Mouse (Mus musculus) liver, embryonic 14.5 days (tissue): ENCODE data around the gene Golga4. TPM values are rescaled to one million over a fixed set of nuclear protein-coding genes. Genes with fewer than 3 reads are reported as not detected.

Experiments used
- ATAC-seq: fragments of 200-750 bp; cut with Nextera tagmentation; 2 replicates; pipeline ENCODE4 v1.8.0; 2017; ENCODE audit warnings: moderate number of reproducible peaks, mild to moderate bottlenecking, moderate library complexity; ENCODE audit not compliant: insufficient read depth
- DNase-seq, 3 experiments: peaks; one replicate each; pipeline ENCODE4 v3.0.0-alpha.2; 2012 to 2013; ENCODE audit warnings: low read depth in 3 of 3, low spot score in 3 of 3
- H3K27ac ChIP-seq: fragments of 300-500 bp; sonication (generic); 2 replicates; pipeline ENCODE4 v1.5.1; 2014; ENCODE audit warnings: moderate library complexity, mild to moderate bottlenecking, control low read depth, inconsistent platforms
- H3K27me3 ChIP-seq: fragments of 300-500 bp; sonication (generic); 2 replicates; pipeline ENCODE4 v1.6.1; 2014; ENCODE audit warnings: mild to moderate bottlenecking, low read length, moderate library complexity; ENCODE audit not compliant: control insufficient read depth, insufficient read depth
- H3K36me3 ChIP-seq: fragments of 300-500 bp; sonication (generic); replicated peaks from 2 replicates; pipeline ENCODE4 v1.6.1; 2014; ENCODE audit warnings: low read depth; ENCODE audit not compliant: control insufficient read depth, insufficient read depth
- H3K4me1 ChIP-seq, 2 experiments: fragments of 200-500 bp in 1 of 2; fragments of 300-500 bp in 1 of 2; sonication (generic) in 1 of 2; replicated peaks; 2 replicates each; pipeline ENCODE4 v1.6.1; 2012 to 2014; ENCODE audit warnings: antibody characterized with exemption in 1 of 2, inconsistent platforms in 1 of 2, low read length in 1 of 2; ENCODE audit not compliant: control insufficient read depth in 2 of 2, insufficient read depth in 2 of 2
- H3K4me2 ChIP-seq: fragments of 300-500 bp; sonication (generic); 2 replicates; pipeline ENCODE4 v1.6.1; 2014; ENCODE audit warnings: low read depth, mild to moderate bottlenecking, control low read depth, moderate library complexity
- H3K4me3 ChIP-seq, 2 experiments: fragments of 200-500 bp in 1 of 2; fragments of 300-500 bp in 1 of 2; sonication (generic) in 1 of 2; 2 replicates each; pipeline ENCODE4 v1.5.1; 2012 to 2014; ENCODE audit warnings: low read depth in 2 of 2, low read length in 2 of 2, mild to moderate bottlenecking in 2 of 2, control low read depth in 1 of 2, inconsistent platforms in 1 of 2, moderate library complexity in 1 of 2; ENCODE audit not compliant: insufficient read depth in 1 of 2
- H3K9ac ChIP-seq: fragments of 300-500 bp; sonication (generic); replicated peaks from 2 replicates; pipeline ENCODE4 v1.6.1; 2014; ENCODE audit warnings: mild to moderate bottlenecking, control low read depth, moderate library complexity
- H3K9me3 ChIP-seq: fragments of 300-500 bp; sonication (generic); 2 replicates; pipeline ENCODE4 v1.6.1; 2016; ENCODE audit warnings: low read length, mixed read lengths; ENCODE audit not compliant: control insufficient read depth
- CTCF ChIP-seq: IDR thresholded peaks from 2 replicates; pipeline ENCODE4 v1.5.1; 2016; ENCODE audit warnings: antibody characterized with exemption, low read depth, control low read depth
- EP300 ChIP-seq: IDR thresholded peaks from 2 replicates; pipeline ENCODE4 v1.6.1; 2016; ENCODE audit warnings: antibody characterized with exemption, low read depth
- WGBS: fragments of 180-500 bp; shearing (Covaris S2); extraction: QIAGEN DNeasy Blood & Tissue Kit; methylation state at CpG from one replicate; pipeline ENCODE4 v1.1.7; 2014; ENCODE audit not compliant: insufficient replicate concordance; 5-methylcytosine and 5-hydroxymethylcytosine counted together
- polyA plus RNA-seq, 2 experiments: library from polyadenylated mRNA; depleted of rRNA in 1 of 2; stranded (reverse) in 1 of 2; unstranded in 1 of 2; fragments of >200 nt; fragmentation: Nextera tagmentation in 1 of 2; extraction: Ambion mirVana in 1 of 2; gene quantifications; 2 replicates each; pipeline versions ENCODE4 v1.2.1 to v1.2.3; 2012 to 2014

The Golga4 gene
- polyA plus RNA-seq, 2 experiments = 10.6 to 13.2 TPM

DNA sequence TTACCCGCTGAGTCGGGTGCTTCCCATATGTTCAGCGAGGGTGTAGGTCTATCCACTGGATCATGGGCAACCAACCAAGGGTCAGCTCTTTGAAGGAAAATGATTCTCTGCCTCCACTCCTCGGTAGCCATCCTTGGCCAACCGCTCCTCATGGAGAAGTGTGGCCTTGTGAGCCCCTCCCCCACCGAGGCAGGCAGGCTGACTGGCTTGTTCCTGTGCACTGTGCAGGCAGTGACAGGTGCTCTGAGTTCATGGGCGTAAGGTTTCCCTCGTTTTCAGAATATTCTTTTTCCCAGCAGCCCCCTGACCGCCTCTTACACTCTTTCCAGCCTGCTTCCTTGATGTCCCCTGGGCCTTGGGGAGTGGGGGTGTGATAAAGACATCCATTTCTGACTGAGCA, 117.4 kb downstream of the Golga4 start:
- 46% methylated on average over 9 of the region's 9 CpGs for WGBS
- H3K4me2 ChIP-seq = no peak overlapping the region
- no peaks in the 10 kb centered on the region for H3K4me1 ChIP-seq
- H3K9ac ChIP-seq = no peak overlapping the region
- no peaks in the 10 kb centered on the region for H3K36me3 ChIP-seq
- no peaks in the 10 kb centered on the region for H3K27me3 ChIP-seq
- DNase-seq (no peak), ATAC-seq (no peak)
- no peak overlapping the region for H3K4me3 ChIP-seq
- TF ChIP-seq EP300 (no peak), CTCF (no peak)
- no peaks in the 10 kb centered on the region for H3K9me3 ChIP-seq
- no peak overlapping the region for H3K27ac ChIP-seq

DNA sequence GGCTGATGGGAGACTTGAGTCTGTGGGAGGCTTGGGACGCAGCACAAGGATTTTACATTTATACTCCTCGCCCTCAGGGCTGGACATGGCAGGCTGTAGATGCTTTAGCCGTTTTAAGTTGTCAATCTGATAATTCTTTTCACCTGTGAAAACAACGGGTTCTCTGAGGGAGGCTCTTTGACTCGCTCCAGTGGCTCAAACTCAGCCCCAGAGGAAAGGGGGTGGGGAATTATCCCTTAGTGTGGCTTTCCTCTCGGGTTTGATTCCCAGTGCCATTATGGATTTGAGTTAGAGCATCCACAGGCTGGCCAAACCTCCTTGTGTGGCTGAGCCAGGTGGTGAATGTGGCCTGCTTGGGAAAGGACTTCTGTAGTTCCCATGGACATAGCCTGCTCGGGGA, 118.1 kb downstream of the Golga4 start:
- Histone ChIP-seq H3K4me3 (no peak overlapping the region), H3K4me1 (no peaks in the 10 kb centered on the region), H3K9me3 (no peaks in the 10 kb centered on the region), H3K27ac (no peak overlapping the region), H3K9ac (no peak overlapping the region), H3K4me2 (no peak overlapping the region), H3K27me3 (no peaks in the 10 kb centered on the region), H3K36me3 (no peaks in the 10 kb centered on the region)
- WGBS = 54% methylated on average over 7 of the region's 7 CpGs
- ATAC-seq = no peak
- no peak for TF ChIP-seq EP300
- TF ChIP-seq CTCF = no peak
- no peak for DNase-seq

DNA sequence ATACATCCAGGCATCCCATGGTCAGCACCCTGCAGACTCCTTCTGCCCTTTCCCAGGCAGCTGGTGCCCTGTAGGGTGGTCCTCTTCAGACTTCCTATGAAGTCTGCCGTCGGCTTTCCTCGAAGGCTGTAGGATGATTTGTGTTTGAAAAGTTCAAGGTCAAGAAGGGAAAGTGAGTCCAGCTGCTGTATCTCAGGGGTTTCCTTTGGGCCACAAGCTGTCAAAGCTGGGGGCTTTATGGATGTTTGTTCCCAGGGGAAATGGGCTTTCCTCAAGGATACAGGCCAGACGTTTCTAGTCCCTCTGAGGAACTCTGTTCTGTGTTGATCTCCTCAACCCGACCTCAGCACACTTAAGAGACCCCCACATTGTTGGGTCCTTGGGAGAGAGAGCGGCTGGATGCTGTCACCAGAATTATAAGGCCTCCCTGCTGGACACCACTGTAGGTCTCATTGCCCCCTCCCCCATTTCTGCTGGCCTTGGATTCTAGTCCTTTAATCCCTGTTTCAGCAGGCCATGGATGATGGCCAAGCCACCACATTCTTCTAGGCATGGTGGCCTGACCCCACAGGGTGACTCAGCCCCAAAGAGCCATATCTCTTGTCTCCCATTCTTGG, 123.8 kb downstream of the Golga4 start:
- no peak overlapping the region for H3K9ac ChIP-seq
- TF ChIP-seq EP300 (no peak), CTCF (no peak)
- no peak overlapping the region for H3K4me3 ChIP-seq
- no peak overlapping the region for H3K27ac ChIP-seq
- no peaks in the 10 kb centered on the region for H3K9me3 ChIP-seq
- peaks cover 2 to 10% of the 10 kb centered on the region in 2 experiments; a peak in 2 of 4 replicates for H3K4me1 ChIP-seq
- 55% methylated on average over 6 of the region's 6 CpGs for WGBS
- DNase-seq = no peak
- no peaks in the 10 kb centered on the region for H3K36me3 ChIP-seq
- no peak overlapping the region for H3K4me2 ChIP-seq
- H3K27me3 ChIP-seq = no peaks in the 10 kb centered on the region
- ATAC-seq = no peak

Other genes starting within 250 kb of the Golga4 start
- 0.05 TPM in 1 of 2 replicates, not detected in the other for gene Eomes, start 28.1 kb upstream of the Golga4 start, polyA plus RNA-seq (2012; rRNA removed)
- gene Eomes, start 28.1 kb upstream of the Golga4 start, polyA plus RNA-seq (2014; fragmentation: Nextera tagmentation; extraction: Ambion mirVana) = 0.04 and 0.09 TPM in 2 replicates
- 2.8 and 3.3 TPM in 2 replicates for gene Itga9, start 100.4 kb downstream of the Golga4 start, polyA plus RNA-seq (2012; rRNA removed)
- gene Itga9, start 100.4 kb downstream of the Golga4 start, polyA plus RNA-seq (2014; fragmentation: Nextera tagmentation; extraction: Ambion mirVana) = 1.4 and 2.2 TPM in 2 replicates